Mouse (Mus musculus) ES-E14 (cell line): ENCODE measurements around the gene Vps37c.

Experiments used
- CHD2 ChIP-seq: IDR thresholded peaks from 2 replicates; pipeline ENCODE4 v1.6.1; 2014; ENCODE audit warnings: mild to moderate bottlenecking, low read depth, low read length, inconsistent platforms
- HCFC1 ChIP-seq: IDR thresholded peaks from 2 replicates; pipeline ENCODE4 v1.6.1; 2012; ENCODE audit warnings: low read length, inconsistent platforms, borderline replicate concordance; ENCODE audit not compliant: insufficient read depth
- ZNF384 ChIP-seq: IDR thresholded peaks from 2 replicates; pipeline ENCODE4 v1.6.1; 2012; ENCODE audit warnings: low read depth, low read length, inconsistent platforms

- TF ChIP-seq HCFC1 (no peak), CHD2 (no peak), ZNF384 (no peak)
These were observed 18.7 kb downstream of the Vps37c start for GRCm38 (mm10) chr19:10707087-10707875.
